Mouse (Mus musculus): ENCODE measurements at regions not wholly inside any gene's neighbourhood (a gene's known extent, or its start where the extent isn't known, plus 50 kb on each side); places are given as distances from the start of the nearest gene placed in this dataset.
"Not testable (repeated sequence)": the region's sequence is repeated elsewhere in the genome, so short reads cannot be mapped to it uniquely, and the experiment has no call there.

- in situ Hi-C loops (cut with MboI; ENCODE audit: low sequenced_read_pairs in 2 of 2, unreplicated experiment in 2 of 2), result no loop called here
- Histone ChIP-seq H3K4me1 (ENCODE audit: control insufficient read depth in 2 of 2, insufficient read depth in 2 of 2, low read length in 2 of 2, poor library complexity in 1 of 2) (peaks cover 5 to 15% of the 10 kb centered on the region in 2 experiments; a peak in 3 of 4 replicates), H3K4me3 (ENCODE audit: insufficient read depth in 1 of 2, low read depth in 1 of 2, low read length in 2 of 2, poor library complexity in 1 of 2, severe bottlenecking in 1 of 2) (no peak overlapping the region), H3K9me3 (ENCODE audit: control insufficient read depth, insufficient read depth, low read depth, low read length) (no peaks in the 10 kb centered on the region), H3K27ac (ENCODE audit: insufficient read depth, low read depth, low read length, poor library complexity, severe bottlenecking) (no peak overlapping the region), H3K9ac (ENCODE audit: insufficient read depth, low read depth, low read length, poor library complexity, severe bottlenecking) (no peak overlapping the region), H3K36me3 (ENCODE audit: control insufficient read depth, insufficient read depth, low read length, poor library complexity, severe bottlenecking) (no peaks in the 10 kb centered on the region)
- TF ChIP-seq ZNF384 (IDR thresholded peaks at IDR 0.05; ENCODE audit: low read depth, low read length) (no peak), MAFK (IDR thresholded peaks at IDR 0.05; ENCODE audit: insufficient read depth, low read depth, low read length) (no peak), ZC3H11A (IDR thresholded peaks at IDR 0.05; ENCODE audit: borderline replicate concordance, low read depth, low read length) (no peak), CHD2 (IDR thresholded peaks at IDR 0.05; ENCODE audit: low read depth, low read length) (no peak)
- no peak for DNase-seq (ENCODE audit: low read depth, low spot score)
Measured at GRCm38 (mm10) chr13:46018903-46019430, 54.2 kb upstream of the Atxn1 start.

DNA sequence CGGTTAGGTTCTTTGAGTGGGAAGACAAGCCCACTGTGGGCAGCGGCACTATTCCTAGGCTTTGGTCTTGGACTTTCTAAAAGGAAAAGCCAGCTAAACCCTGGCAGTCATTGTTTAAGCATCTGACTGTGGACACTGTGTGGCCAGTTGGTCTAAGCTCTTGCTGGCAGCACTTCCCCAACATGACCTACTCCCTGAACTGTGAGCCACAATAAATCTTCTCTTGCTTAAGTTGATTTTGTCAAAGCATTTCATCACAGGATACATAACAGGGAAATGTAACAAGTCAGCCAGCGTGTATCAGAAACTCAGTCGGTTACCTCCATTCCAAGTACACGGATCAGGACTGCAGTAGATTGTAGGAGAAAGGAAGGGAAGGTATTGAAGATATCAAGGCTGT lies 52.9 kb upstream of the Atxn1 start:
- Histone ChIP-seq H3K36me3 (ENCODE audit: control insufficient read depth, insufficient read depth, low read length, poor library complexity, severe bottlenecking) (no peaks in the 10 kb centered on the region), H3K9me3 (ENCODE audit: control insufficient read depth, insufficient read depth, low read depth, low read length) (no peaks in the 10 kb centered on the region), H3K9ac (ENCODE audit: insufficient read depth, low read depth, low read length, poor library complexity, severe bottlenecking) (no peak overlapping the region), H3K4me3 (ENCODE audit: insufficient read depth in 1 of 2, low read depth in 1 of 2, low read length in 2 of 2, poor library complexity in 1 of 2, severe bottlenecking in 1 of 2) (no peak overlapping the region), H3K27ac (ENCODE audit: insufficient read depth, low read depth, low read length, poor library complexity, severe bottlenecking) (no peak overlapping the region), H3K4me1 (ENCODE audit: control insufficient read depth in 2 of 2, insufficient read depth in 2 of 2, low read length in 2 of 2, poor library complexity in 1 of 2) (peaks cover 5 to 15% of the 10 kb centered on the region in 2 experiments; a peak in 3 of 4 replicates)
- DNase-seq (ENCODE audit: low read depth, low spot score), result no peak
- in situ Hi-C loops (cut with MboI; ENCODE audit: low sequenced_read_pairs in 2 of 2, unreplicated experiment in 2 of 2), result no loop called here
- TF ChIP-seq ZNF384 (IDR thresholded peaks at IDR 0.05; ENCODE audit: low read depth, low read length) (no peak), HCFC1 (IDR thresholded peaks at IDR 0.05; ENCODE audit: borderline replicate concordance, insufficient read depth, low read length) (no peak), ZC3H11A (IDR thresholded peaks at IDR 0.05; ENCODE audit: borderline replicate concordance, low read depth, low read length) (no peak), CHD2 (IDR thresholded peaks at IDR 0.05; ENCODE audit: low read depth, low read length) (no peak), MAFK (IDR thresholded peaks at IDR 0.05; ENCODE audit: insufficient read depth, low read depth, low read length) (no peak)

DNA sequence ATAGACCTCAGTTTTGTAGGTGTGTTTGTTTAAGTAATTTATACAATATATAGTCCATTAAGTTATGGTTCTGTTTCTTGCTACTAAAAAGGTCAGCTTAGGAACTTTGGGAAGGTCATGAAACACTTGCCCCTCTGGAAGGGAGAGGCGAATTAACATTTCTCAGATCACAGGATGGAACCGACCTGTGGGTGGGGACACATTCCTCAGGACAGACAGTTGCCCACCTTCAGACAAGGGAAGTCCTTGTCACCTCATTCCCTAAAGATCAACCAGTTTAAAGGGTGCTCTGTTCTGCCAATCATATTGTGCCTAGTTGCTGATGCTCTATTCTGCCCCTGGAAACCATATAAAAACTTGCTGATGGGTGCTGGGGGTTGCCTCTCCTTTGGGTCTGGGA lies 52.2 kb upstream of the Atxn1 start:
- H3K27ac ChIP-seq (ENCODE audit: insufficient read depth, low read depth, low read length, poor library complexity, severe bottlenecking); H3K9ac ChIP-seq (ENCODE audit: insufficient read depth, low read depth, low read length, poor library complexity, severe bottlenecking); DNase-seq (ENCODE audit: low read depth, low spot score); H3K9me3 ChIP-seq (ENCODE audit: control insufficient read depth, insufficient read depth, low read depth, low read length); in situ Hi-C loops (cut with MboI; ENCODE audit: low sequenced_read_pairs in 2 of 2, unreplicated experiment in 2 of 2); H3K4me3 ChIP-seq (ENCODE audit: insufficient read depth in 1 of 2, low read depth in 1 of 2, low read length in 2 of 2, poor library complexity in 1 of 2, severe bottlenecking in 1 of 2); H3K36me3 ChIP-seq (ENCODE audit: control insufficient read depth, insufficient read depth, low read length, poor library complexity, severe bottlenecking): not testable (repeated sequence)
- H3K4me1 ChIP-seq (ENCODE audit: control insufficient read depth in 2 of 2, insufficient read depth in 2 of 2, low read length in 2 of 2, poor library complexity in 1 of 2), result peaks cover 9 to 15% of the 10 kb centered on the region in 2 experiments

GRCm38 (mm10) chr13:46015231-46015630 lies 50.4 kb upstream of the Atxn1 start:
- in situ Hi-C loops (cut with MboI; ENCODE audit: low sequenced_read_pairs in 2 of 2, unreplicated experiment in 2 of 2), result no loop called here
- Histone ChIP-seq H3K4me3 (ENCODE audit: insufficient read depth in 1 of 2, low read depth in 1 of 2, low read length in 2 of 2, poor library complexity in 1 of 2, severe bottlenecking in 1 of 2) (no peak overlapping the region), H3K9me3 (ENCODE audit: control insufficient read depth, insufficient read depth, low read depth, low read length) (no peaks in the 10 kb centered on the region), H3K36me3 (ENCODE audit: control insufficient read depth, insufficient read depth, low read length, poor library complexity, severe bottlenecking) (no peaks in the 10 kb centered on the region), H3K27ac (ENCODE audit: insufficient read depth, low read depth, low read length, poor library complexity, severe bottlenecking) (no peak overlapping the region), H3K9ac (ENCODE audit: insufficient read depth, low read depth, low read length, poor library complexity, severe bottlenecking) (no peak overlapping the region), H3K4me1 (ENCODE audit: control insufficient read depth in 2 of 2, insufficient read depth in 2 of 2, low read length in 2 of 2, poor library complexity in 1 of 2) (peaks cover 9 to 21% of the 10 kb centered on the region in 2 experiments)
- DNase-seq (ENCODE audit: low read depth, low spot score), result no peak
- TF ChIP-seq ZNF384 (IDR thresholded peaks at IDR 0.05; ENCODE audit: low read depth, low read length), result no peak
- TF ChIP-seq HCFC1 (IDR thresholded peaks at IDR 0.05; ENCODE audit: borderline replicate concordance, insufficient read depth, low read length), result no peak
- no peak for TF ChIP-seq CHD2 (IDR thresholded peaks at IDR 0.05; ENCODE audit: low read depth, low read length)
- no peak for TF ChIP-seq ZC3H11A (IDR thresholded peaks at IDR 0.05; ENCODE audit: borderline replicate concordance, low read depth, low read length)
- no peak for TF ChIP-seq MAFK (IDR thresholded peaks at IDR 0.05; ENCODE audit: insufficient read depth, low read depth, low read length)

GRCm38 (mm10) chr13:46014637-46015036 lies 49.8 kb upstream of the Atxn1 start:
- peak; percentile 99 for TF ChIP-seq MAFK (IDR thresholded peaks at IDR 0.05; ENCODE audit: insufficient read depth, low read depth, low read length)
- no peak for TF ChIP-seq ZNF384 (IDR thresholded peaks at IDR 0.05; ENCODE audit: low read depth, low read length)
- Histone ChIP-seq H3K9me3 (ENCODE audit: control insufficient read depth, insufficient read depth, low read depth, low read length) (no peaks in the 10 kb centered on the region), H3K27ac (ENCODE audit: insufficient read depth, low read depth, low read length, poor library complexity, severe bottlenecking) (no peak overlapping the region), H3K4me3 (ENCODE audit: insufficient read depth in 1 of 2, low read depth in 1 of 2, low read length in 2 of 2, poor library complexity in 1 of 2, severe bottlenecking in 1 of 2) (no peak overlapping the region), H3K36me3 (ENCODE audit: control insufficient read depth, insufficient read depth, low read length, poor library complexity, severe bottlenecking) (no peaks in the 10 kb centered on the region), H3K9ac (ENCODE audit: insufficient read depth, low read depth, low read length, poor library complexity, severe bottlenecking) (no peak overlapping the region), H3K4me1 (ENCODE audit: control insufficient read depth in 2 of 2, insufficient read depth in 2 of 2, low read length in 2 of 2, poor library complexity in 1 of 2) (peaks cover 9 to 20% of the 10 kb centered on the region in 2 experiments)
- in situ Hi-C loops (cut with MboI; ENCODE audit: low sequenced_read_pairs in 2 of 2, unreplicated experiment in 2 of 2), result no loop called here
- no peak for DNase-seq (ENCODE audit: low read depth, low spot score)

All from ES-E14 (cell line).